Mouse (Mus musculus): ENCODE measurements around the gene Smok2a.
A peak's percentile ranks its signal among the peaks of the same experiment; 100 is the strongest.
"Not testable (repeated sequence)": the region's sequence is repeated elsewhere in the genome, so short reads cannot be mapped to it uniquely, and the experiment has no call there.

The Smok2a gene

DNA sequence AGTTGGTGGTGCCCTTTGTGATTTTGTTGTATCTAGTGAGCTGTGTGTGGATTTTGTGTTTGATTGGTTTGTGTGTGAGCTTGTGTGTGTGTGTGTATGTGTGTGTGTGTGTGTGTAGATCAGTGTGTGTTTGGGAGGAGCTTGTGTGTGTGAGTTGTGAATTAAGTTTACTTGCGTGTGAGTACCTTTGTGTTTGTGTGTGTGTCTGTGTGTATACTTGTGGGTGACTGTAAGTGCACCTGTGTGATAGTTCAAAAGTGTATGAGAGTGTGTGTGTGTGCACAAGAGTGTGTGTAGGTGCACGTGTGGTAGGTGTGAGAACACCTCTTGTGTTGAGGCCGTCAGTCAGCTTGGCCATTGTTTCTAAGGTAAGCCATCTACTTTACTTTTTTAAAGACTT, at the start of gene Smok2a:
TSS of gene Smok2a (plus strand) at position 301 of the 400 bp plus-strand sequence.
- DNase-seq: no peak

DNA sequence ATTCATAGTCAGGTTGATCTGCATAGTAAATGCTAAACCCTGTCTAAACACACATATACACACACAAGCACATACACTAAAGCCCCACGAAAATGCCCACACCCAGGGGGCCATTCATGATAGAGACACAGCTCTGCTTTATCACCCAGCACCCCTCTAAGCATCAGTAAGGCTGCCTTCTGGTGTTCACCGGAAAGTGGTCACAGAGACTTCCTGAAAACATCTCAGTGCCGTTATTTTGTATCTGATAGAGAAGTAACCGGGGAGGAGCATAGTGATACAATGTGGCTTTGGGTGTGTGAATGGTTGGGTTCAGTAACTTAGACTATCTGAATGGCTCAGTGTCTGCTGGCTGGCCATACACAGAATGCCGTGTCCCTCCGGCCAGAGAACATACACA, 47.4 kb upstream of the Smok2a start:
- not testable (repeated sequence) for DNase-seq

DNA sequence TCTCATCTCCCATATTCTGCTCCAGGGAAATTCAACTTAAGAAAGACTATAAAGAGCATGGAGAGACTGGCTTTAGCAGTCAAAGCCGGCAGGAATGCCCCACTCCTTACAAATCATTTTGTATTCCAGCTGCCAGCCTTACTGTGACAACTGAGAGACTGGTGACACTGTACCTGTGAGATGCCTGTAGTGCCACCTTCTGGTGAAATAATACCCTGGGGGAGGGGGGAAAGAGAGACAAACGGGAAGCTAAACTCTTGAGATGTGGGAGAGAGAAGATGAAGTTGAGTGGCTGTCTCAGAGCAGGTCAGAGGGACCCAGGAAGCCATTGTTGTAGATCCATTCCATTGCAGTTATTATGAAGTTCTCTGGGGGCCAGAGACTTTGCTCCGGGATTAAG, 47.0 kb upstream of the Smok2a start:
- DNase-seq: not testable (repeated sequence)

DNA sequence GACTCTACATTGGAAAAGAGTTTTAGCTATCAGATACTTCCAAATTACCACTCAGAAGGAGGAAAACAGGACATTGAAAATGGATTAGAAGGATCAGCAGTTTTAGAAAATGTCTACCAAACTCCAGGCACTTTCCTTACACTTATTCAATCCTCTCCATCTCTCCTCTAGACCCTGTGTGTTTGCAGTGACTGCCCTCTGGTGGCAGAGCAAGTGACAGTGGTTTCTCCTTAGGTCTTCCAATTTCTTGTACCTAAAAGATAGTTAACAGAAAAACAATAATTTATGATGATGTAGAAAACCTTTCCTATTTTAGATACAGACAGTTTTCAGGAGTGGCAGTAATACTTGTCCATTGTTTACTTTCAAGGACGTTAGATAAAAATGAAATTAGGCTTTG, 45.4 kb upstream of the Smok2a start:
- DNase-seq: not testable (repeated sequence)

DNA sequence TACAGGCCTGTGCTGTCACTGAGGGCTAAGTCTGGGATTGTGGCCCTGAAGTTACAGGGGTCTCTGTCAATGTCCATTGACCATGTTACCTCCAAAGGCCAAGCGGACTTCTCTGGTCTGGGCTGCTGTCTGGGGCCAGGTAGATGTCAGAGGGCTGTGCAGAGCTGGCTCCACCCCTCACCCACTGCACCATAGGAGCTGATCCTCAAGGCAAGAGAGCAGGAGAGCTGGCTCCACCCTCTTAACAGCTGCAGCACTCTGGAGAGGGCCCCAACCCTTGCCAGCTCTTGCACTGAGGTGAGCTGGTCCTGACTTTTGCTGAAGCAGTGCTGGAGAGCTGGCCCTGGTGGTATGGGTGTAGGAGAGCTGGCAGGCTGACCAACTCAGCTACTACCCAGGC, 43.2 kb upstream of the Smok2a start:
- DNase-seq: peak; percentile 10 to 12

DNA sequence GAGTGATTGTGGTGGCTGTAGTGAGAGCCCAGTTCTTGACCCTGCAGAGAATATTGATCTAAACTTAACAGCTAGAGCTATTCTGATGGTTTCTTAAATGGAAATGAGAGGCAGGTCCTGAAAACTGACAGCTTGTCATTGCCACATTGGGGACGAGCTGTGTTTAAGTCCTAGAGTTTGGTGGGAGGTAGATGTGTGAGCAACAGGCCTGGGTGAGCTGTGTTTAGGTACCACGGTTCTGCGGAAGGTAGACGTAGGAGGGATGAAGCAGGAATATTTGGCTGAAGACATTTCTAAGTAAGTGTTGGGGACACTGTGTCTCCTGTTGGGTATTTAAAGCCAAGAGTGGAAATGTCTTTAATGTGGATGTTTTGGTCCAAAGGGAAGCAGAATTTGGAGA, 42.0 kb upstream of the Smok2a start:
- DNase-seq: not testable (repeated sequence)

DNA sequence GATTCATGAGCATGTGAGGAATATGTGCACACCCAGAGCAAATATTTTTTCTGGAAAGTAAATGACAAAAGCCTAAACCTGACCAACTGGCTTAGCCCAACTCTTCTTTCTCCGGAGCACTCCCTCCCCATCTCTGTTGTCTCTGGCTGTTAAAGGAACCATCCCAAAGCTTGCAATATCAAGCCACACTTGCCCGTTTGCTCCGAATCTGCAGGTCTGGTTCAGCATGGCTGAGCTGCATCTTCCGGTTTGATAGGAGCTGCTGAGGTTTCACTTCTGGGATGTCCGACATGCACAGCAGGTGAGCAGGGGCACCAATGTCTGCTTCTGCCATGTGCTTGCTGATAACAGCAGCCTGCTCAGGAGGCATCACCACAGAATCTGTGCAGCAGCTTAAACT, 40.5 kb upstream of the Smok2a start:
- DNase-seq: not testable (repeated sequence)

DNA sequence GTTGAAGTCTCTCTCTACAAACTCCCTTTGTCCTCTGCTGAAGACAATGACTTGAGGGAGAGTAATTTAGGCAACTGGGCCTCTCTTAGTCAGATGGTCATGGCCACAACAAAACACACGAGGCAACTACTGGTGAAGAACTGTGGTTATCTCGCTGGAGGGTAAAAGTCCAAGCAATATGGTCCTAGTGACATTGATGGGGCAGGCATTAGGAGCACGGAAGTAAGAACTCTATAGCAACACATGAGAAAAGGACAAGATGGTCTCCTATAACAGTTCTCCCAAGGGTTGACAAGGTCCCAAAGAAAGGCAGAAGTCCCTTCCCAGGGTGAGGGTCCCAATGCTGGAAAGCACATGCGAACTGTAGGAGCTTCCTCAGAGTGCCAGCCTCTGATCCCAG, 38.3 kb upstream of the Smok2a start:
- DNase-seq: not testable (repeated sequence)

DNA sequence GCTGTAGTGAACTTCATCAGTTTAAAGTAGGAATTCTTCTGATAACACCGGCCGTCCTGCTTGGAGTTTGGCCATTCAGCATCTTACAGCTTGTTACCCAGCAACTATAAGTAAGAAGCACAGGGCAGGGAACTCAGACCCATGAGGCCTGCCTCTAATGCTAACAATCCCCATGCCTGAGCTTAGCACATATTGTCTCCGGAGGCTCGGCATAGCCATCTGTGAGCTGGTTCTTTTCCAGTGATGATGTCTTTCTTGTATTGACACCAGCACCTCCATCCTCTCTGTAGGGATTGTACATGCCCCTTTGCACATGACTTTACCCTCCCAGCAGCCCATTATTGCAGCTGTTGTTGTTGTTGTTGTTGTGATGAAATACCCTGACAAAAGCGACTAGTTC, 36.5 kb upstream of the Smok2a start:
- DNase-seq: not testable (repeated sequence)

DNA sequence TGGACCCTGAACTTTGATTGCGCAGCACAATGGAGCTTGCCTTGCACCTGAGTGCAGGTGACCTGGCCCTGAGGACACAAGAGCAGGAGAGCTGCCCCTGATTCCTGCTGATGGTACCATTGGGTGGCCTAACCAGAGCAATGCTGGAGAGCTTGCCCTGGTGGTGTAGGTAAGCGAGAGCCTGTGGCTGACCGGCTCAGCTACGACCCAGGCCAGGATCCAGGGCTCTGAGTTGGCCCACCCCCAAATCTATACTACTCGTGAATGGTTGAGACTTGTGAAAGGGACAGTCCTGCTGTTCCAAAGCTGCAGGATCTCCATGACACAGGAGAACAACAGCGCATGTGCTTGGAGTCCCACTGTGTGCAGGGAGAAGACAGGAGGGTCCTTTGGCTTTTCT, 34.4 kb upstream of the Smok2a start:
- DNase-seq: not testable (repeated sequence)

DNA sequence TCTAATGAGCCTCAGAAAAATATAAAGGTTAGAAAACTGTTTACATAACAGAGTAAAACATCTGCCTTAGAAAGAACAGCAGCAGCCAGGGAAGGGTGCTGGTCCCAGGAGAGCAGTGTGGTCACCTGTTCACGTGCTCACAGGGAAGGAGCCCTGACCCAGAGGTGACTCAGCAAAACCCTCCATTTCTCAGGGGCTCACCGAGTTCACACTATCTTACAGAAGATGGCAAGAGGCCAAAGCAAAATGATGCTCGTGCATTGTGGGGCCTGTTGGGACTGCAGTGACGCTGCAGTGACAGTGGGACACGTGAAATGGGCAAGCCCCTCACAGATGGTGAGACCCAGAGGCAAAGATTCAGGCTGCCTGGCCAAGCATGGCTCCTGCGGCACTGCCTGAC, 33.4 kb upstream of the Smok2a start:
- not testable (repeated sequence) for DNase-seq

DNA sequence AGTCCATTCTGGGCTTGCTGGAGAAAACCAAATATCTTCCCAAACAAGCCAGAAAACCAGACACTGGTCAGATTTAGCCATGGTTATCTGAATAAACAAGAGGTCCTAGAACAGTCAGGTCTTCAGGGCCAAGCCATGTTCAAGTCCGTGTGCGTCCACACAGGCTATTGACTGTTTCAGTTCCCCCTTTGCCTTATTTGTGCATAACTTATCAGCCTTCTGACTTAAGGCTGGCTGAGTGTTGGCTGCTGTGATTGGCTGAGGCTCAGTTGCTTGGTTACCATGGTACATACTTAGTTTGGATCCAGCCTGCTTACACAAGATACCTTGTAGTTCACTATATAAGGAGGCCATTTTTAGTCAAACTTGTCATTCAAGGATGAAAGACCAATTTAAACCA, 32.1 kb upstream of the Smok2a start:
- not testable (repeated sequence) for DNase-seq

DNA sequence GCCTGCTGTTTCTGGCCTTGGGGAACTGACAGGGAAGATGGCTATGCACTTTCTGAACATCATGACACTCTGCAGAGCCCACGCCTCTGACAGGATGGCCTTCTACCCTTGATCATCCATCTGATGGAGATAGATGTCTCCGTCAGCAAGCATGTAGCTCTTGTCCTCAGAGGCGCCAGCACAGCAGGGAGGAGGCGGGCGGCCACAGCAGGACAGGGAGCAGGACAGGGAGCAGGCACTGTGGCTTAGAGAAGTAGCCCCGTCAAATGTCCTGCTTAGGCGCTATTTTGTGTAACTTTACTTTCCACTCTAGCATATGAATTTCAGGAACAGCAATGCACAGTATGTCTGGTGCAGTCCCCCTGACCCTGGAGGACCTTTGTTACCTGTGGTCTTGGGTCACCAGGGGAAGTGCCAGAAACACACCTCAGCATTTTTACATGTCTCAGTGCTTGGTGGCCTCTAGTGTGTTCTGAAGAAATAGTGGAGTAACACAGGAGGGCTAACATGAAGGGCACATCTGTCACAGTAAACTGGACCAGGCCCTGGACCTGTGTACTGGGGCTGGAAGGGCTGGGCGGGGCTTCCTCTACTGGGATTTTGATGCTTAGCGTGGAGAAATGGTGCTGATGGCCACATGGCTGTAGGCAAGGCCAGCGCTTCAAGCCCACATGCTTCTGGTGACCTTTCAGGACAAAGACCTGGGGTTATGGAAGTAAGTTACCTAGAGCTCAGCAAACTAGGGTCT, 30.0 kb upstream of the Smok2a start:
- not testable (repeated sequence) for DNase-seq

DNA sequence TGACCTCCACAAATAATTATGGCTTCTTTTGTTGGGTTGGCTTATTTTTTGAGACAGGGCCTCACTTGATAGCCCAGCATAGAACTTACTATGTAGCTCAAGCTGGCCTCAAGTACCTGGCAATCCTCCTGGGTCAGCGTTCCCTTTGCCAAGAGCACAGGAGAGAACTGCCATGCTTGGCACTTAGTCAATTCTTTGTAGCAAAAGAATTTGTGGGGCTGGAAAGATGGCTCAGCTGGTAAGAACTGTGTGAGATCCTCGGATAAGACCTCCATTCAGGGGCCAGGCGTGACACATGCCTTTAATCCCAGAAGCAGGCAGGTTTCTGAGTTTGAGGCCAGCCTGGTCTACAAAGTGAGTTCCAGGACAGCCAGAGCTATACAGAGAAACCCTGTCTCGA, 24.5 kb upstream of the Smok2a start:
- DNase-seq: not testable (repeated sequence)

DNA sequence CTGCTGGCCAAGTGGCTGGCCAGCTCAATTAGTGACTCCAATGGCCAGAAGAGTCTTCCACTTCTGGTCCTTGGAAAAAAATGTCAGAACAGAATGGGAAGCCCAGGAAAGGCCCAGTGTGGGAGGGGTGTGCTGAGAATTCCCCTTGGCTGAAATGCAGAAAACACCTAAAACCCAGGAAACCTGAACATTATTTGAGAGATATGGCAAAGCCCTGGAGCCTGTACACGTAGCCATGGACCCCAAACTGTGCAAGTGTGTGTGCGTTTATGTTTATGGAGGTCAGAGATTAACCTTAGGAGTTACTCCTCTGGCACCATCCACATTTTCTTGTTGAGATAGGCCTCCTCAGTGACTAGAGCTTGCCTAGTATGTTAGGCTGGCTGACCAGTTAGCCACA, 22.2 kb upstream of the Smok2a start:
- not testable (repeated sequence) for DNase-seq

DNA sequence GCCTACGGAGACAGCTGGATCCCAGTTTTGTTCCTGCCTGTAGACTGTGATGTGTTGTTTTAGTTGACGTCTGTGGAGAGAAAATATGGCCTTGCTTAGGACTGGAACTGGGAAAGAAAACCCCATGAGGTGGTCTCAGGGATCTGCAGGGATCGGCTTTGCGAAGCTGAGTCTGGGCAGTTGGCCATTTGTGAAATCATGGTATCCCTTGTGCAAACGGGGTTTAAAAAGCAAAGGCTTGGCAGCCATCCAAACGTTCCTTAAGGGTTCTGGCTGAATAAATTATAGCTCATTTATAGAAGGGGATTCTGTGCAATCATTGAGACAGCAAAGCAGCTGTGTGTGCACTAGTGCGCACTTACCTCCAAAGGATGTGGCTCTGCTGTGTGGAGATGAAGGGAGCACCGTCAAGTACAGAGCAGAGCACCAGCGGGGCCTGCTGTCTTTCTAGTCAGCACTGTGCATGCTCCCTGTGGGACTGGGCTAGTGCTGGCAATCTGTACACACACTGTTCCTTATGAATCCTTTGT, 21.0 kb upstream of the Smok2a start:
- DNase-seq: peak; percentile 30 to 33

DNA sequence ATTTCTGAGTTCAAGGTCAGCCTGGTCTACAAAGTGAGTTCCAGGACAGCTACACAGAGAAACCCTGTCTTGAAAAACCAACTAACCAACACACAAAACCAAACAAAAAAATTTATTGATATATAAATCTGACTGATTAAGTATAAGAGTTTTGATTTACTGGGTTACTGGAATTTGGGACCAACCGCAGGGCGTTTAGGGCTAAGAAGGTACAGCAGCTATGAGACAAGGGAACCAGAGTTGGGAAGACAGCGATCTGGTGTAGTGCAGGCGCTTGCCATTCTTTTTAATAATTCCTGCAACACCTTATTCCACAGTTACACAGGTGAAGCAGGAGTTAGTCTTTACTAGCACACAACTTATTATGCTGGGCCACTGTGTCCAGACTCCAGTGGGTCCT, 19.4 kb upstream of the Smok2a start:
- DNase-seq: not testable (repeated sequence)

DNA sequence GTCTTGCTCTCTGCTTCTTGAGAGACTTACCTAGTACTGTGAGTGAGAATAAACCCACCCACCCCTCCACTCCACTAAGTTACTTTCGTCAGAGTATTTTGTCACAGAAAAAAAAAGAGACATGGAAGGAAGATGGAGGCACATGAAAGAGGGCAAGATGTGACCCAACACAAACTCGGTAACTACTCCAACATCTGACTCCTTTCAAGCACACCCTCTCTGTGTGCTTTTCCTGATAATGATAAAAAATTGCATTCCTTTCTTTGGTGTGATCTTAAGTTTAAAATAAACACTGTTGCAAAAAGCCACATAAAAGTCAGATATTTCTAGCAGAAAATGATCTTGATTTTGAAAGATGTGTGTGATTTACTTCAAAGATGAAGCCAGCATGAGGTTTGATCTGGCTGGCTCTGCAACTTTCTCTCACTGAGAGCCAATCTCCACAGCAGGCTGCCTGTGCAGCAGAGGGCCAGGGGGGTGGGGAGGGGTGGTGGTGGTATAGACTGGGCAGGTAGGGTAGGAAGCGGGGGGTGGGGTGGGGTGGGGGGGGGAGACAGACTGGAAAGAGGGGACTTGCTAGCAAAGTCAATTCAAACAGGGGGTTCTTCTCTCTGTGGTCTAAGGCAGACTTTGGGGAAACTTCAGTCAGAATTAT, 18.4 kb upstream of the Smok2a start:
- not testable (repeated sequence) for DNase-seq

DNA sequence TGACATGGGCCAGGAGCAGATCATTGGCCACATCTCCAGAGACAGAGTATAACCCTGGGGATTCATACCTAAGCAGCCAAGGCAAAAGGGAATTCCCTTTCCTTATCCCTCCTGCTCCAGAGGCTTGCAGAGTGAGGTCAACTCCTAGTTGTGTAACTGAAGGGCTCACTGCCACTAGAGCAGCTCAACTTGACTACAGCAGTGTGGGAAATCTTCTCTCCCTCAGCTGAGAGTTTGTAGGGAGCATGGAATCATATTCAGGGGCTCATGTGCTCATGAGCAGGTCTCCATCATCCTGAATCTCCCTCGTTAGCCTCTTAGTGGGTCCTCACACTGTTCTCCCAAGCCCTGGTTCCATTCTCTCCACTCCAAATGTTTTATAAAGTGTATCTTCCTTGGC, 15.7 kb upstream of the Smok2a start:
- DNase-seq: not testable (repeated sequence)

DNA sequence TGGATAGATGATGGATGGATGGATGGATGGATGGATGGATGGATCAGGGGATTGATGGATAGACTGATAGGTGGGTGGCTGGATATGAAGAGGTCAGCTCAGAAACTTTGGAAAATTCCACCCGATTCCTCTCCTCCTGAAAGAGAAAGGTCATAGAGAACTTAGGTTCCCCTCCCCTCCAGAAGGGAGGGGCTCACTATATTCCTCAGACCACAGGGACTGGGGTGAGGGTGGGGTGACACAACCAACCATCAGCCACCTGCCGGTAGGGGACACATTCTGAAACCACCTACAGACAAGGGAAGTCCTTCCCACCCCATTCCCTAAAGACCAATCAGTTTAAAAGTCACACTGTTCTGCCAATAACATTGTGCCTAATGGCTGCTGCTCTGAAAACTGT, 14.5 kb upstream of the Smok2a start:
- no peak for DNase-seq

DNA sequence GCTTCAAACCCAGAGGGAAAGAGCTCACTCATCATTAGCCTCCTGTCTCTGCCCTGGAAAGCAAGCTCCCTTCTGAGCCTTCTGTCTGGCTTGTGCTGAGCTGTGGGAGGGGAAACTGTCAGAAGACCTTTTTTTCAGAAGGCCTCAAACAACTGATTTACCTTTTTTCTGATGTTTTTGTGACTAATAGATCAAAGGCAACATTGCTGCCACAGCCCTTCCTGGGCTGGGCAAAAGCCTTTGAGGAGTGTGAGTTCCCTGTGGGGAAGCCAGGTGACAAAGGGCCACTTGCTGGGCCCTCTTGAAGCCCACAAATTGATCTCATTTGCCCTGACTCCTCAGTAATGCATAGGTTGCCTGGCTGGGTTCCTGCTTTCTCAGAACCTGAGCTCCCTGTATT, 12.5 kb upstream of the Smok2a start:
- not testable (repeated sequence) for DNase-seq

DNA sequence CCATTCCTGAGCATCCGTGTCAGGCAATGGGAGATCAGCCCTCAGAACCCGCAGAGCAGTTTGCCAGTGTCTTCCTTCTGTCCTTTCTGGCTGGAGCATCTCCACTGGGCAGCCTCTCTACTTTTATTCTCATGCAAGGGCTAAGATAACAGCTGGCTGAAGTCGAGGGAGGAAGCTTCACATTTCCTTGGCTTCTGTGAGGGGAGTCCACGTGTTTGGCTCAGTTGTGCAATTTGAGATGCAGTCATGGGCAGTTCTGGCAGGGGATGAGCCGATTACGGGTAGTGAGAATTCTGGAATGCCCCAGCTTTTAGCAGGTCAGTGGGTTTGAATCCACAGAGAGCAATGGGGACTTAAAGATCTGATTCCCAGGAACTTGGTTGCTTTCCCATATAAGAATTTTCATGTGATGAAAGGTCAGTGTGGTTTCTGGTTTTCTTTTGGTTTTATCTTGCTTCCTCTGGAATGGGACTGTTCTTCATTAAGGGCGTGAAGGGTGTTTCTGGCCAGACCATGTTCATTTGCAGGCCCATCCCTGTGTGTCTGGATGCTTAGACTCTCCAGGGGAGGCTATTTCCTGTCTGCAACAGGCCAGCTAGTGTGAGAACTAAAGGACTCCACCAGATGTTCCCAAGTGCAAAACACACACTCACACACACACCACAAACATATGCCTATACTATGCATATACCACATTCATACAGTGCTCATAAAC, 8.7 kb upstream of the Smok2a start:
- DNase-seq: no peak

DNA sequence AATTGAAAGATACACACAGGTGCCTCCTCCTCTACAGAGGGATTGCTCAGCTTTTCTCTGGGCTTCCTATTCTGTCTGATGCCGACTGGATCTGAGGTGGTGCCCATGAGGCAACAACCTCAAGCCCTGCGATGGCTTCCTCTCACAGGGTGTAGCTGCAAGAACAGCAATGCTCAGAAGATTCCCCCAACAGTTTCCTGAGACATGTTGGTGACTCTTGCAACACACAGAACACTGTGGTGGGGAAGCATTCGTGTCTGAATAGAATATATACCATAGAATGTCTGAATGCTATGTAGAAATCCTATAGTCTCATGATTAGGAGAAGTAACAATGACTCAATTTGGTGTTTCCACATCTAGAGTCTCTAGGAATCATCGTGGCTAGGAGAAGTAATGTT, 6.8 kb upstream of the Smok2a start:
- DNase-seq: no peak

DNA sequence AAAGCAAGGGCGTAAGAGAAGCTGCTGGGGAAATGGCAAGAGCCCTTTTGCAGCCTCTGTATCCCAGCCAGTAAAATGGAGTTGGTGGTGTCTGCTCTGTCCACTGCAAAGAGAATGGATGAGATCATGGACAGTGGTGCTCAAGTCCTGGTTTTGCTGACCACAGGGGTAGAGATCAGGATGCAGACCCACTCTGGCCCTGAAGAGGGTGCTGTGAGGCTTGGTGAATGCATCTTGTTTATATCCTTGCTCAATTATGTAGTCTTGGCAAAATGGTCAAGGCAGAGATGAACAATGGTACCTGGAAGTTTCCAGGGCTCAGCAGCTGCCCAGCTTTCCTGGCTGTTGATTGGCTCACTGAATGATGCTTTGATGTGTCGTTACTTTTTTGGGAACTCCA, 5.4 kb upstream of the Smok2a start:
- DNase-seq: peak; percentile 23 to 37

All from kidney, postnatal 4 days (tissue).